Mouse (Mus musculus) G1E (cell line): ENCODE data around the gene Rbms3. TPM values are rescaled to one million over a fixed set of nuclear protein-coding genes. Genes with fewer than 3 reads are reported as not detected.

Source experiments
- ATAC-seq: 2 replicates; pipeline ENCODE4 v1.8.0; 2016; ENCODE audit warnings: mild to moderate bottlenecking; ENCODE audit not compliant: insufficient number of reproducible peaks, poor library complexity, low FRiP score, severe bottlenecking; ENCODE audit errors: extremely low read depth
- DNase-seq: peaks from one replicate; pipeline ENCODE4 v3.0.0; 2012; ENCODE audit warnings: low spot score
- H3K27me3 ChIP-seq: 2 replicates; pipeline ENCODE4 v1.6.1; 2012; ENCODE audit warnings: mild to moderate bottlenecking, low read length, inconsistent platforms; ENCODE audit not compliant: insufficient read depth
- H3K36me3 ChIP-seq: replicated peaks from 2 replicates; pipeline ENCODE3; 2012; ENCODE audit warnings: mild to moderate bottlenecking, inconsistent platforms
- H3K4me1 ChIP-seq: 2 replicates; pipeline ENCODE4 v1.6.1; 2012; ENCODE audit warnings: low read depth, low read length, inconsistent platforms, mixed read lengths; ENCODE audit not compliant: insufficient read depth
- H3K4me3 ChIP-seq: 2 replicates; pipeline ENCODE4 v1.5.1; 2012; ENCODE audit warnings: low read depth, mild to moderate bottlenecking, inconsistent platforms, low read length, moderate library complexity, mixed read lengths
- H3K9me3 ChIP-seq: replicated peaks from 2 replicates; pipeline ENCODE4 v1.6.1; 2012; ENCODE audit warnings: inconsistent platforms
- CTCF ChIP-seq: IDR thresholded peaks from 2 replicates; pipeline ENCODE4 v1.5.1; 2012; ENCODE audit warnings: low read depth, low read length, inconsistent platforms, mixed read lengths
- GATA1 ChIP-seq: IDR thresholded peaks from 2 replicates; pipeline ENCODE4 v1.6.1; 2012; ENCODE audit warnings: borderline replicate concordance, low read length, inconsistent platforms, mixed read lengths
- GATA2 ChIP-seq: IDR thresholded peaks from 2 replicates; pipeline ENCODE4 v1.6.1; 2012; ENCODE audit warnings: low read depth, low read length, inconsistent platforms, borderline replicate concordance
- POLR2AphosphoS5 ChIP-seq: IDR thresholded peaks from 2 replicates; pipeline ENCODE4 v1.6.1; 2012; ENCODE audit warnings: low read depth, low read length, inconsistent platforms; ENCODE audit not compliant: insufficient replicate concordance
- TAL1 ChIP-seq: conservative IDR thresholded peaks from 2 replicates; pipeline ENCODE4 v1.6.1; 2012; ENCODE audit warnings: low read depth, low read length, inconsistent platforms, mixed read lengths
- polyA plus RNA-seq: library from polyadenylated mRNA; stranded (reverse); fragments of >175 nt; gene quantifications from 2 replicates; pipeline ENCODE4 v1.2.3, GENCODE M21; 2012
- total RNA-seq, 2 experiments: library from RNA; stranded (forward) in 1 of 2; stranded (reverse) in 1 of 2; fragments of 200-1000 nt in 1 of 2; fragments of >200 nt in 1 of 2; fragmentation: Nextera tagmentation in 1 of 2; gene quantifications; 2 replicates each; pipeline ENCODE4 v1.2.3; 2014 to 2017

The Rbms3 gene
- total and polyA plus RNA-seq, 3 experiments, result 0.16 TPM; not detected in 2

- ATAC-seq, result no peak
- no peaks in the 10 kb centered on the region for H3K27me3 ChIP-seq
- no peaks in the 10 kb centered on the region for H3K4me1 ChIP-seq
- peaks cover 45% of the 10 kb centered on the region for H3K9me3 ChIP-seq
- TF ChIP-seq CTCF (no peak), TAL1 (no peak), POLR2AphosphoS5 (no peak), GATA2 (no peak), GATA1 (no peak)
- H3K4me3 ChIP-seq, result no peak overlapping the region
- no peak for DNase-seq
- no peaks in the 10 kb centered on the region for H3K36me3 ChIP-seq
Measured at GRCm38 (mm10) chr9:116802602-116803001, 827.1 kb downstream of the Rbms3 start.

GRCm38 (mm10) chr9:116795240-116795955 lies 834.3 kb downstream of the Rbms3 start:
- DNase-seq (no peak), ATAC-seq (no peak)
- Histone ChIP-seq H3K27me3 (no peaks in the 10 kb centered on the region), H3K4me1 (no peaks in the 10 kb centered on the region), H3K36me3 (no peaks in the 10 kb centered on the region), H3K9me3 (peaks cover 38% of the 10 kb centered on the region), H3K4me3 (no peak overlapping the region)
- TF ChIP-seq GATA1, result no peak
- no peak for TF ChIP-seq POLR2AphosphoS5
- TF ChIP-seq GATA2, result no peak
- no peak for TF ChIP-seq CTCF
- no peak for TF ChIP-seq TAL1

GRCm38 (mm10) chr9:116791850-116792249 lies 837.9 kb downstream of the Rbms3 start:
- Histone ChIP-seq H3K9me3 (peaks cover 32% of the 10 kb centered on the region), H3K4me1 (no peaks in the 10 kb centered on the region), H3K36me3 (no peaks in the 10 kb centered on the region), H3K27me3 (no peaks in the 10 kb centered on the region), H3K4me3 (no peak overlapping the region)
- ATAC-seq (no peak), DNase-seq (no peak)
- TF ChIP-seq GATA1 (no peak), POLR2AphosphoS5 (no peak), CTCF (no peak), GATA2 (no peak), TAL1 (no peak)

GRCm38 (mm10) chr9:116786136-116787046 lies 843.3 kb downstream of the Rbms3 start:
- H3K4me3 ChIP-seq, result no peak overlapping the region
- ATAC-seq (no peak), DNase-seq (no peak)
- no peaks in the 10 kb centered on the region for H3K27me3 ChIP-seq
- TF ChIP-seq TAL1 (no peak), CTCF (no peak), GATA1 (no peak), GATA2 (no peak)
- H3K4me1 ChIP-seq, result no peaks in the 10 kb centered on the region
- peaks cover 34% of the 10 kb centered on the region for H3K9me3 ChIP-seq
- no peaks in the 10 kb centered on the region for H3K36me3 ChIP-seq

GRCm38 (mm10) chr9:116771820-116772219 lies 857.9 kb downstream of the Rbms3 start:
- Histone ChIP-seq H3K4me3 (no peak overlapping the region), H3K27me3 (no peaks in the 10 kb centered on the region), H3K36me3 (no peaks in the 10 kb centered on the region), H3K9me3 (peaks cover 38% of the 10 kb centered on the region), H3K4me1 (no peaks in the 10 kb centered on the region)
- DNase-seq, result no peak
- TF ChIP-seq GATA2, result no peak
- TF ChIP-seq CTCF, result no peak
- no peak for TF ChIP-seq TAL1
- no peak for TF ChIP-seq POLR2AphosphoS5
- no peak for TF ChIP-seq GATA1
- ATAC-seq, result no peak
